Mouse (Mus musculus): ENCODE measurements around the gene Spg21.

The Spg21 gene

GRCm38 (mm10) chr9:65467686-65468085 is 6.9 kb downstream of the Spg21 start:
- ATAC-seq (ENCODE audit: insufficient number of reproducible peaks, low FRiP score, low TSS enrichment) = no peak

GRCm38 (mm10) chr9:65472769-65473168 is 12.0 kb downstream of the Spg21 start:
- ATAC-seq (ENCODE audit: insufficient number of reproducible peaks, low FRiP score, low TSS enrichment) = no peak

GRCm38 (mm10) chr9:65479158-65479557 is 18.4 kb downstream of the Spg21 start:
- ATAC-seq (ENCODE audit: insufficient number of reproducible peaks, low FRiP score, low TSS enrichment) = no peak

- no peak for ATAC-seq (ENCODE audit: insufficient number of reproducible peaks, low FRiP score, low TSS enrichment)
Observed at GRCm38 (mm10) chr9:65480071-65480470, 19.3 kb downstream of the Spg21 start.

- ATAC-seq (ENCODE audit: insufficient number of reproducible peaks, low FRiP score, low TSS enrichment) = no peak
Observed at GRCm38 (mm10) chr9:65491476-65491875, 30.7 kb downstream of the Spg21 start.

- no peak for ATAC-seq (ENCODE audit: insufficient number of reproducible peaks, low FRiP score, low TSS enrichment)
Observed at GRCm38 (mm10) chr9:65492351-65492750, 31.6 kb downstream of the Spg21 start.

- ATAC-seq (ENCODE audit: insufficient number of reproducible peaks, low FRiP score, low TSS enrichment) = no peak
Observed at GRCm38 (mm10) chr9:65492851-65493250, 32.1 kb downstream of the Spg21 start.

- no peak for ATAC-seq (ENCODE audit: insufficient number of reproducible peaks, low FRiP score, low TSS enrichment)
Observed at GRCm38 (mm10) chr9:65502146-65502545, 41.4 kb downstream of the Spg21 start.

GRCm38 (mm10) chr9:65502721-65503505 is 42.2 kb downstream of the Spg21 start:
- ATAC-seq (ENCODE audit: insufficient number of reproducible peaks, low FRiP score, low TSS enrichment) = no peak

GRCm38 (mm10) chr9:65508449-65508848 is 47.7 kb downstream of the Spg21 start:
- no peak for ATAC-seq (ENCODE audit: insufficient number of reproducible peaks, low FRiP score, low TSS enrichment)

- ATAC-seq (ENCODE audit: insufficient number of reproducible peaks, low FRiP score, low TSS enrichment) = no peak
Observed at GRCm38 (mm10) chr9:65512520-65512919, 51.8 kb downstream of the Spg21 start.

- no peak; the same call in 1 of the 2 replicates for ATAC-seq (ENCODE audit: insufficient number of reproducible peaks, low FRiP score, low TSS enrichment)
Observed at GRCm38 (mm10) chr9:65514431-65514830, 53.7 kb downstream of the Spg21 start.

- ATAC-seq (ENCODE audit: insufficient number of reproducible peaks, low FRiP score, low TSS enrichment) = peak; percentile 69
Observed at GRCm38 (mm10) chr9:65514851-65515261, 54.1 kb downstream of the Spg21 start.

GRCm38 (mm10) chr9:65519807-65520504 is 59.2 kb downstream of the Spg21 start, which contains the start of gene Ankdd1a:
TSS of gene Ankdd1a (minus strand) at chr9:65520193.
- ATAC-seq (ENCODE audit: insufficient number of reproducible peaks, low FRiP score, low TSS enrichment) = 0 out of 2 replicates have a peak, but pooled peaks have one; percentile 33

GRCm38 (mm10) chr9:65520505-65520876 is 59.7 kb downstream of the Spg21 start:
- ATAC-seq (ENCODE audit: insufficient number of reproducible peaks, low FRiP score, low TSS enrichment) = no peak

- ATAC-seq (ENCODE audit: insufficient number of reproducible peaks, low FRiP score, low TSS enrichment) = peak; percentile 80
Observed at GRCm38 (mm10) chr9:65523611-65524364, 63.0 kb downstream of the Spg21 start.

- no peak for ATAC-seq (ENCODE audit: insufficient number of reproducible peaks, low FRiP score, low TSS enrichment)
Observed at GRCm38 (mm10) chr9:65525445-65526195, 64.9 kb downstream of the Spg21 start.

- ATAC-seq (ENCODE audit: insufficient number of reproducible peaks, low FRiP score, low TSS enrichment) = no peak
Observed at GRCm38 (mm10) chr9:65528417-65529038, 67.8 kb downstream of the Spg21 start.

GRCm38 (mm10) chr9:65529659-65530058 is 68.9 kb downstream of the Spg21 start:
- ATAC-seq (ENCODE audit: insufficient number of reproducible peaks, low FRiP score, low TSS enrichment) = no peak

- ATAC-seq (ENCODE audit: insufficient number of reproducible peaks, low FRiP score, low TSS enrichment) = no peak
Observed at GRCm38 (mm10) chr9:65531283-65531682, 70.5 kb downstream of the Spg21 start.

All from cerebellum, adult (tissue).